Mouse (Mus musculus) gastrocnemius, postnatal 14 days (tissue): Measurements from ENCODE around the gene Lef1. TPM values are rescaled to one million over a fixed set of nuclear protein-coding genes. Genes with fewer than 3 reads are reported as not detected.

ENCODE experiments used
- DNase-seq: peaks from one replicate; pipeline ENCODE4 v3.0.0; 2021; ENCODE audit warnings: mixed read lengths
- intact Hi-C: fragments of 180-260 bp; cut with DNase I; formaldehyde crosslinking; loops from one replicate; pipeline ENCODE4 v1.15.1; 2025; ENCODE audit warnings: low total_unique reads
- total RNA-seq, 2 experiments: library from RNA; stranded (reverse); gene quantifications; 2 replicates each; pipeline ENCODE4 v1.2.3; 2021

Lef1 gene
- total RNA-seq, 2 experiments from 2014 or later: 0.16 to 0.41 TPM

GRCm38 (mm10) chr3:131137119-131137781, 27.0 kb downstream of the Lef1 start:
- intact Hi-C loops: no loop called here
- no peak for DNase-seq

- intact Hi-C loops: no loop called here
- DNase-seq: no peak
These were observed 28.0 kb downstream of the Lef1 start for GRCm38 (mm10) chr3:131138224-131138623.

GRCm38 (mm10) chr3:131138797-131139196, 28.5 kb downstream of the Lef1 start:
- no peak for DNase-seq
- intact Hi-C loops: no loop called here

- intact Hi-C loops: no loop called here
- no peak for DNase-seq
These were observed 29.2 kb downstream of the Lef1 start for GRCm38 (mm10) chr3:131139345-131140090.

DNA sequence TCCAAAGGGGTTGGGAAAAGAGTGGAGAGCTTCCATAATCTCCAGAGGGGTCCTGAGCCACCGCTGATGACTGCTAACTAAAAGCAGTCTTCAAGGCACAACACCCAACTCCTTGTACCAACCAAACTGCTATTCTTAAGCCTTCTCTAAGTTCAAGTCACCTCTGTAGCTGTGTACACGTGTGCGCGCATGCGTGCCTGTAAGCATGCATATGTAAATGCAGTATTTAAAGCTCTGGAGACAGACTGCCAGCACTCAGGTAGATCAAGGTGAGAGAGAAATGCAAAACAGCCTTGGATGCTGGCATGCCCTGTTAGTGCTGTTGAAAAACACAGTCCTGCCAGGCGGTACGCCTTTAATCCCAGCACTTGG, 29.8 kb downstream of the Lef1 start:
- intact Hi-C loops: no loop called here
- no peak for DNase-seq

DNA sequence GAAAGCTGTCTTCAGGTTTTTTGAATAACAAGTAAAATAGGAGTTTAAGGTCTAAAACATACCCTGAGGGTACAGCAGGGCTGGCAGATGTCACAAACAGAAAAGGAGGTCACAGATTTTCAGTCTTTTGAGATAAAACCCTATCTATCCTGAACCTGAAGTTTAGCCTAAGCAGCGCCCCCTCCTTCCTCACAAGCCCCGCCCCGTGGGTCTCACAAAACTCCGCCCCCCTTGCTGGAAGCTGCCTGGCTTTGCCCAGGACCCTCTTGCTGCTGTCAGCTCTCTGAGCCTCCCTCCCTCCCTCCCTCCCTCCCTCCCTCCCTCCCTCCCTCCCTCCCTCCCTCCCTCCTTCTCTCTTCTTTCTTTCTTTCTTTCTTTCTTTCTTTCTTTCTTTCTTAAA, 31.3 kb downstream of the Lef1 start:
- no peak for DNase-seq
- intact Hi-C loops: no loop called here

DNA sequence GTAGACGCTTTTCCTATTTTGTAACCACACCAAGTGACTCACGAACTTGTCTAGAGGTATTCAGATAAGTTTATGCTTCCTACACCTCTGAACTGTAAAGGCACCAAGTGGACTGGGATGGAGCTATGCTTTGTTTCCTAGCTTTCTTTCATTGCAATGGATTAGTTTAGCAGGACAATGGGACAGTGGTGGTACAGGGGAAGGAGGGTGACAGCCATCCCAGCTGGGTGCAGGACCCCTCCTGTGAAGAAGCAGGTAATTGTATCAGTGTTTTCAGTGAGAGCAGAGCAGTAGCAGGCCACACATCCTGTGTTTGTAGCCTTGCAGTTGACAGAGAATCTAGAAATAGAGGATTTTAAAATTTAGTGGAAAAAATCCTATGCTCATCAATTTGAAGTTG, 34.0 kb downstream of the Lef1 start:
- no peak for DNase-seq
- intact Hi-C loops: no loop called here

- intact Hi-C loops: no loop called here
- no peak for DNase-seq
These were observed 42.6 kb downstream of the Lef1 start for GRCm38 (mm10) chr3:131152921-131153320.

- intact Hi-C loops: no loop called here
- DNase-seq: no peak
These were observed 43.6 kb downstream of the Lef1 start for GRCm38 (mm10) chr3:131153896-131154295.

- intact Hi-C loops: no loop called here
- no peak for DNase-seq
These were observed 44.3 kb downstream of the Lef1 start for GRCm38 (mm10) chr3:131154576-131154975.

DNA sequence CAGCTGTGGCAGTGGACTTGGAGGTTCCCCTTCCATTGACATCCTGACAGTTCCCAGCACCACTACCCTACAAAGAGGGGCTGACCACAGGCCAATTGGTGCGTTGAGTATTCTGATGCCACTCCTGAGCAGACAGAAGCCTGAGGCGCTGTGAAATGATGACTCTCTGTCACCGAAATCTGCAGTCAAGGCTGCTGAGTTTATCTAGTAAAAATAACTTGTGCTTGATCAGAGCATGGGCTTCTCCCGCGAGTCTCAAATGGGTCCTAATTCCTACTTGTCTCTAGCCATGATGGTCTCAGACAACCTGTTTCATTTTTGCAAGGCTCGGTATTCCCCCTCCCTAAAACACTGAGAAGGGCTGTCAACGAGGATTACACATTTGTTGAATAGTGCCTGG, 44.8 kb downstream of the Lef1 start:
- no peak for DNase-seq
- intact Hi-C loops: no loop called here

DNA sequence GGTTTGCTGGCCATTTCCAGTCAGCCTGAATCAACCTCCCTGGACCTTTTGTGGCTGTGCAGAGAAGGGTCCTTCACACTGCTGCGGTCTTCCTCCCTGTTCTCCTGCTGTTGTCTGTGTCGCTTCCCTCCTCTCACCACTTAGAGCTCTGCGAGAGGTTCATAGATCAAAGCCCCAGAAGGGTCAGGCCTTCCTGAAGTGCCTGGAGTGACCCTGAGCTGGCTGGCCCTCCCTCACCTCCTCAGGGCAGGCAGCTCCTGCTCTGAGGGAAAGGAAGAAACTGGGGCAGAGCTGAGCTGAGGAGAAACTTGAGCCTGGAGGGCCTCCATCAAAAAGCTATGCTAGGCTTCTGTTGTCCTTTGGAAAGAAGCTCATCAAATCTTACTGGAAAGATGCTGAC, 45.4 kb downstream of the Lef1 start:
- DNase-seq: no peak
- intact Hi-C loops: no loop called here

DNA sequence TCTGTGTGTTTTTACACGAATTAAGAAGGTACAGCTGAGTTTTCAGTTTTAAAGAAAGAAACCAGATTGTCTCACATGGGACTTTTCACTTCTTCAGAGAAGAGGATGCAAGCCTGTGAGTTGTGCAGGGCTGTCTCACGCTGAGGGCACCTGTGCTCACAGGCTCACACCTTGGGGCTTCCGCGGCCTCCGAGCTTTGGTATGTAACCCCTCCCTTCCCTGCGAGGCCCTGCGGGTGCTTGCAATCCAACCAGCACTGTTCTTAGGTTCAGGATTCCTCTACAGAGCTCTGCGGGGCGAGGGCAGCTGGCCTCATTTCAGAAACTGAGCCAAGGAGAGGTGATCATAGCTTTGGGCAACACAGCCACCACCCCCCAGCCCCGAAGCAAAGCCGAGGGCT, 46.1 kb downstream of the Lef1 start:
- no peak for DNase-seq

GRCm38 (mm10) chr3:131157471-131157870, 47.2 kb downstream of the Lef1 start:
- DNase-seq: no peak
- intact Hi-C loops: no loop called here

More for the DNA sequence above, 46.1 kb downstream of the Lef1 start:
- intact Hi-C loops: no loop called here

GRCm38 (mm10) chr3:131159204-131159760, 49.0 kb downstream of the Lef1 start:
- intact Hi-C loops: no loop called here

GRCm38 (mm10) chr3:131159881-131160615, 49.8 kb downstream of the Lef1 start:
- intact Hi-C loops: no loop called here
- no peak for DNase-seq

More at GRCm38 (mm10) chr3:131159204-131159760, 49.0 kb downstream of the Lef1 start:
- no peak for DNase-seq

- intact Hi-C loops: no loop called here
- no peak for DNase-seq
These were observed 50.6 kb downstream of the Lef1 start for GRCm38 (mm10) chr3:131160921-131161320.

- DNase-seq: no peak
- intact Hi-C loops: no loop called here
These were observed 57.5 kb downstream of the Lef1 start for GRCm38 (mm10) chr3:131167731-131168130.

DNA sequence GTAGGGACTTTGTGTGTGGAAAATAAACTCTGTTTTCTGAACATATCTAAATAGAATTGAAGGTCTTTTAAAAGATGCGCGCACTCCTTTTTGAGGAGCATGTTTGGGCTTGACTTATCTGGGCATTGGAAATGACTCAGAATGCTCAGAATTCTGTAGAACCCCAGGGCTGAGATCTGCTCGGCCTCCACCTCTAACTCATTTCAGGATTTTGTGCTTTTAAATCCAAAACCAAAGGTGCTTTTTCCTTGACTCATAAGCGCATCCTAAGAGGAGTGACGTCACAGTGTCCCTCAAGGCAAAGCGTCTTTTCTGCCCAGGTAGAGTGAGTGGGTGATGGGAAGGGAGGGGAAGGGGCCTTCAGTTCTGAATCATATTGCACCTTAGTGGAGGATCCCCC, 58.9 kb downstream of the Lef1 start:
- intact Hi-C loops: no loop called here

DNA sequence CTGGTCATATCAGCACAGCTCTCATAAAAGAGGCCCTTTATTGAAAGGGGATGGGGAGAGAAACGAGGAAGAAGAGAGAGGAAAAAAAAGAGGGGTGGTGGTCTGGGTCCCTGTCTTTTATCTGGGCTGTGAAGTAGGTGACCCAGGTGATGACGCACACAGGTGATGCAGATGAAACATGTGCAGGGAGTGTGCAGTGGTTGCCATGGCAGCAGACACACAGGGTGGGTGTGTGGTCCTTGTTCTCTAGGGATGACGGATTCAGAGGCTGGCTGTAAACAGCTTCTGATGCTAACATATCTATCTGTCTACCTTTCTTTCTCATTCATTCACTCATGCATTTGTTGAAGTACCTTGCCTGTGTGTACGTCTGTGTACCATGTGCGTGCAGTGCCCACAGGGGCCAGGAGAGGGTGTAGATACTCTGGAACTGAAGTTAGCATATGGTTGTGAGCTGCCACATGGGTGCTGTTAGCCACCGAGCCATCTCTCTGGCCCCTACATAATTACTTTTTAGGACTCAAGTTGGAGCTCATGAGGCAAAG, 59.9 kb downstream of the Lef1 start:
- no peak for DNase-seq
- intact Hi-C loops: no loop called here

More for the DNA sequence above, 58.9 kb downstream of the Lef1 start:
- DNase-seq: no peak
